In the genomic region with DNA sequence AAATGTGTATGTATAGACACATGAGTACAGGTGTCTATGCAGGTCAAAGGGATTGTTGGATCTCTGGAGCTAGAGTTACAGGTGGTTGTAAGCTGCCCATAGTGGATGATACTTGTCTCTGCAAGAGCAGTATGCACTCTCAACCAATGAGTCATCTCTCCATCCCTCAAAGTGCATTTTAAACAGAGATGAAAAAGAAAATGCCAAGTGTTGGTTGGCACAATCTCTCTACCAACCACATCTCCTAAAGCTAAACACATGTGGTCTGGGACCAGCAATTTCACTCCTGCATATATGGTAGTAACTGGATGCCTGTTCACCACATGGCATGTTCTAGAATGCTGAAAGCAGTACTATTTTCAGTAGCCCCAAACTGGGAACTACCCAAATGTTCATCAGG, we compare ENCODE assay signal across 25 mouse cellular contexts.
A peak's percentile ranks its signal among the peaks of the same experiment; 100 is the strongest.
DNase-seq lines count a peak whose midpoint lies in the region; ATAC-seq lines count a peak whose summit lies in the region.
"Had no signal": no experiment of that assay in that cellular context is flagged by ENCODE, and none has a peak within 500 bp of the region (broad histone marks: within the 10 kb centered on the region; RNA-seq: fewer than 3 reads in every experiment).

No protein-coding gene starts in this region.

- no peak overlapping the region for H3K9ac ChIP-seq in embryonic facial prominence, embryonic 14.5 days (ENCODE audit: low read depth, low read length)
- H3K9ac ChIP-seq: embryonic facial prominence, embryonic 13.5 days; forebrain, embryonic 13.5 days; forebrain, embryonic 15.5 days; forebrain, postnatal 0 days had no signal

- no peak overlapping the region for H3K4me2 ChIP-seq in embryonic facial prominence, embryonic 14.5 days (ENCODE audit: low read depth, low read length)
- H3K4me2 ChIP-seq: embryonic facial prominence, embryonic 13.5 days; forebrain, embryonic 13.5 days; forebrain, embryonic 15.5 days had no signal

- no peaks in the 10 kb centered on the region for H3K36me3 ChIP-seq in embryonic facial prominence, embryonic 14.5 days (ENCODE audit: control insufficient read depth, insufficient read depth, low read length)
- no peaks in the 10 kb centered on the region for H3K36me3 ChIP-seq in embryonic facial prominence, embryonic 10.5 days (replicated peaks)
- H3K36me3 ChIP-seq: embryonic facial prominence, embryonic 13.5 days; forebrain, embryonic 15.5 days; G1E had no signal

- ATAC-seq in embryonic facial prominence, embryonic 14.5 days (ENCODE audit: low read depth): no peak; the same call in 1 of the 2 replicates
- no peak for ATAC-seq in megakaryocyte, adult 5-6 weeks (ENCODE audit: poor library complexity, severe bottlenecking)
- ATAC-seq: activated CD4-positive, CD25-positive, alpha-beta regulatory T cell, adult 4 months; CD4-positive, CD25-positive, alpha-beta regulatory T cell, adult 4 months; forebrain, embryonic 13.5 days; forebrain, embryonic 15.5 days; forebrain, postnatal 0 days; Patski had no signal

- DNase-seq in embryonic facial prominence, embryonic 14.5 days (ENCODE audit: low spot score): peak; percentile 20
- no peak for DNase-seq in embryonic facial prominence, embryonic 10.5 days (ENCODE audit: low spot score)
- DNase-seq in heart, adult 11 months: peak; percentile 34
- DNase-seq in heart, postnatal 14 days: no peak
- DNase-seq: adrenal gland, adult 8-10 months; adrenal gland, postnatal 14 days; adrenal gland, postnatal 36 days; B cell, adult 2 months; cerebellum, adult 11 months; cerebellum, adult 18-20 months; cerebellum, adult 8-10 months; cerebellum, adult 9-11 months; cerebellum, postnatal 14 days; cerebellum, postnatal 36 days; embryo, embryonic 11 days; forebrain, postnatal 0 days had no signal

- H3K27me3 ChIP-seq in embryonic facial prominence, embryonic 14.5 days (replicated peaks; ENCODE audit: control insufficient read depth, insufficient read depth, low read length): no peaks in the 10 kb centered on the region
- H3K27me3 ChIP-seq in embryonic facial prominence, embryonic 10.5 days (replicated peaks; ENCODE audit: low read depth, poor library complexity, severe bottlenecking): no peaks in the 10 kb centered on the region
- H3K27me3 ChIP-seq: CH12.LX; embryonic facial prominence, embryonic 13.5 days; forebrain, embryonic 13.5 days; forebrain, embryonic 15.5 days had no signal

- intact Hi-C loops in heart, postnatal 14 days (cut with DNase I): no loop called here

- no peak overlapping the region for H3K4me3 ChIP-seq in embryonic facial prominence, embryonic 14.5 days (ENCODE audit: low read depth, low read length)
- no peak overlapping the region for H3K4me3 ChIP-seq in embryonic facial prominence, embryonic 10.5 days
- H3K4me3 ChIP-seq: embryonic facial prominence, embryonic 13.5 days; forebrain, embryonic 13.5 days; forebrain, embryonic 15.5 days had no signal

- no peak overlapping the region for H3K27ac ChIP-seq in embryonic facial prominence, embryonic 14.5 days (replicated peaks; ENCODE audit: low read depth, low read length)
- H3K27ac ChIP-seq in embryonic facial prominence, embryonic 10.5 days (replicated peaks): no peak overlapping the region
- H3K27ac ChIP-seq: embryonic facial prominence, embryonic 13.5 days; forebrain, embryonic 13.5 days; forebrain, embryonic 15.5 days had no signal

- no peaks in the 10 kb centered on the region for H3K4me1 ChIP-seq in embryonic facial prominence, embryonic 14.5 days (ENCODE audit: control insufficient read depth, insufficient read depth, low read length)
- no peaks in the 10 kb centered on the region for H3K4me1 ChIP-seq in embryonic facial prominence, embryonic 10.5 days
- H3K4me1 ChIP-seq: embryonic facial prominence, embryonic 13.5 days; forebrain, embryonic 13.5 days; forebrain, embryonic 15.5 days had no signal

- H3K9me3 ChIP-seq in embryonic facial prominence, embryonic 14.5 days (ENCODE audit: control insufficient read depth, low read length): no peaks in the 10 kb centered on the region
- H3K9me3 ChIP-seq in embryonic facial prominence, embryonic 10.5 days: no peaks in the 10 kb centered on the region
- H3K9me3 ChIP-seq: embryonic facial prominence, embryonic 13.5 days; forebrain, embryonic 13.5 days; forebrain, embryonic 15.5 days; G1E had no signal

Comparison
In these comparisons a context has a peak if more than half of its experiments do, and no peak if none do; other contexts are left out.
1. DNase-seq: peak in embryonic facial prominence, embryonic 14.5 days (single experiment) and heart, adult 11 months (single experiment); none in embryonic facial prominence, embryonic 10.5 days (single experiment) and heart, postnatal 14 days (0 of 2).